Mouse (Mus musculus) stomach, postnatal 0 days (tissue): ENCODE data around the gene Rnf216.

ENCODE experiments used
- CTCF ChIP-seq: IDR thresholded peaks from 2 replicates; pipeline ENCODE4 v1.5.1; 2016; ENCODE audit warnings: antibody characterized with exemption, low read depth, mild to moderate bottlenecking, moderate library complexity
- EP300 ChIP-seq: optimal IDR thresholded peaks from 2 replicates; pipeline ENCODE3; 2016; ENCODE audit warnings: antibody characterized with exemption

- peak; percentile 60 for TF ChIP-seq CTCF
- TF ChIP-seq EP300: no peak
These were observed 152.9 kb downstream of the Rnf216 start, which contains the start of gene Fscn1 for GRCm38 (mm10) chr5:142959576-142960556.
